Mouse (Mus musculus): Measurements from ENCODE around the gene Itgav.

Itgav gene

GRCm38 (mm10) chr2:83744276-83744952, 20.2 kb downstream of the Itgav start:
- DNase-seq (ENCODE audit: low spot score in 2 of 2): no peak

- no peak for DNase-seq (ENCODE audit: low spot score in 2 of 2)
These were observed 21.1 kb downstream of the Itgav start for GRCm38 (mm10) chr2:83745257-83745656.

- no peak for DNase-seq (ENCODE audit: low spot score in 2 of 2)
These were observed 24.5 kb downstream of the Itgav start for GRCm38 (mm10) chr2:83748581-83749118.

- no peak for DNase-seq (ENCODE audit: low spot score in 2 of 2)
These were observed 28.8 kb downstream of the Itgav start for GRCm38 (mm10) chr2:83753008-83753407.

- no peak for DNase-seq (ENCODE audit: low spot score in 2 of 2)
These were observed 30.2 kb downstream of the Itgav start for GRCm38 (mm10) chr2:83754306-83754837.

- no peak for DNase-seq (ENCODE audit: low spot score in 2 of 2)
These were observed 34.5 kb downstream of the Itgav start for GRCm38 (mm10) chr2:83758606-83759215.

- no peak for DNase-seq (ENCODE audit: low spot score in 2 of 2)
These were observed 35.0 kb downstream of the Itgav start for GRCm38 (mm10) chr2:83759216-83759648.

- DNase-seq (ENCODE audit: low spot score in 2 of 2): no peak
These were observed 35.5 kb downstream of the Itgav start for GRCm38 (mm10) chr2:83759667-83760066.

GRCm38 (mm10) chr2:83760112-83760511, 35.9 kb downstream of the Itgav start:
- DNase-seq (ENCODE audit: low spot score in 2 of 2): no peak

- no peak for DNase-seq (ENCODE audit: low spot score in 2 of 2)
These were observed 37.3 kb downstream of the Itgav start for GRCm38 (mm10) chr2:83761506-83761905.

- DNase-seq (ENCODE audit: low spot score in 2 of 2): no peak
These were observed 38.1 kb downstream of the Itgav start for GRCm38 (mm10) chr2:83762106-83762855.

GRCm38 (mm10) chr2:83766058-83766457, 41.9 kb downstream of the Itgav start:
- DNase-seq (ENCODE audit: low spot score in 2 of 2): no peak

- DNase-seq (ENCODE audit: low spot score in 2 of 2): no peak
These were observed 42.7 kb downstream of the Itgav start for GRCm38 (mm10) chr2:83766878-83767277.

GRCm38 (mm10) chr2:83768311-83769047, 44.3 kb downstream of the Itgav start:
- no peak for DNase-seq (ENCODE audit: low spot score in 2 of 2)

GRCm38 (mm10) chr2:83771155-83771812, 47.1 kb downstream of the Itgav start:
- peak; percentile 46 to 74 for DNase-seq (ENCODE audit: low spot score in 2 of 2)

GRCm38 (mm10) chr2:83791330-83792073, 67.3 kb downstream of the Itgav start:
- no peak for DNase-seq (ENCODE audit: low spot score in 2 of 2)

GRCm38 (mm10) chr2:83792102-83792501, 67.9 kb downstream of the Itgav start:
- no peak for DNase-seq (ENCODE audit: low spot score in 2 of 2)

- DNase-seq (ENCODE audit: low spot score in 2 of 2): no peak
These were observed 71.6 kb downstream of the Itgav start for GRCm38 (mm10) chr2:83795766-83796165.

- no peak for DNase-seq (ENCODE audit: low spot score in 2 of 2)
These were observed 73.8 kb downstream of the Itgav start for GRCm38 (mm10) chr2:83797902-83798497.

Data from left cerebral cortex, adult 9 months (tissue).